Mouse (Mus musculus) embryonic facial prominence, embryonic 11.5 days (tissue): ENCODE results near the gene Grb10. TPM values are rescaled to one million over a fixed set of nuclear protein-coding genes. Genes with fewer than 3 reads are reported as not detected.

Experiments used
- ATAC-seq: fragments of 200-750 bp; cut with Nextera tagmentation; replicated peaks from 2 replicates; pipeline ENCODE4 v1.8.0; 2017; ENCODE audit warnings: low read depth; ENCODE audit not compliant: insufficient number of reproducible peaks, low FRiP score, low TSS enrichment
- DNase-seq: peaks from one replicate; pipeline ENCODE4 v3.0.0-alpha.2; 2015; ENCODE audit warnings: low spot score
- H3K27ac ChIP-seq: fragments of 300-500 bp; sonication (generic); replicated peaks from 2 replicates; pipeline ENCODE4 v1.5.1; 2014; ENCODE audit warnings: mild to moderate bottlenecking, low read depth, low read length, control low read depth
- H3K27me3 ChIP-seq: fragments of 300-500 bp; sonication (generic); 2 replicates; pipeline ENCODE4 v1.6.1; 2014; ENCODE audit warnings: mild to moderate bottlenecking, low read length, moderate library complexity, mixed read lengths; ENCODE audit not compliant: control insufficient read depth, insufficient read depth
- H3K36me3 ChIP-seq: fragments of 300-500 bp; sonication (generic); replicated peaks from 2 replicates; pipeline ENCODE4 v1.6.1; 2014; ENCODE audit warnings: low read depth, mild to moderate bottlenecking, low read length, moderate library complexity, mixed read lengths; ENCODE audit not compliant: control insufficient read depth, insufficient read depth
- H3K4me1 ChIP-seq: fragments of 300-500 bp; sonication (generic); 2 replicates; pipeline ENCODE4 v1.6.1; 2014; ENCODE audit warnings: low read length, mixed read lengths; ENCODE audit not compliant: control insufficient read depth, insufficient read depth
- H3K4me2 ChIP-seq: fragments of 300-500 bp; sonication (generic); 2 replicates; pipeline ENCODE4 v1.6.1; 2014; ENCODE audit warnings: low read depth, mild to moderate bottlenecking, control low read depth, low read length, moderate library complexity
- H3K4me3 ChIP-seq: fragments of 300-500 bp; sonication (generic); 2 replicates; pipeline ENCODE4 v1.5.1; 2014; ENCODE audit warnings: low read depth, low read length, control low read depth
- H3K9ac ChIP-seq: fragments of 300-500 bp; sonication (generic); replicated peaks from 2 replicates; pipeline ENCODE4 v1.6.1; 2014; ENCODE audit warnings: mild to moderate bottlenecking, control low read depth, low read length
- H3K9me3 ChIP-seq: fragments of 300-500 bp; sonication (generic); replicated peaks from 2 replicates; pipeline ENCODE4 v1.6.1; 2016; ENCODE audit warnings: mild to moderate bottlenecking, low read length, inconsistent platforms, mixed read lengths; ENCODE audit not compliant: control insufficient read depth
- WGBS: fragments of 180-500 bp; shearing (Covaris S2); extraction: QIAGEN DNeasy Blood & Tissue Kit; methylation state at CpG from one replicate; pipeline ENCODE4 v1.1.7; 2014; 5-methylcytosine and 5-hydroxymethylcytosine counted together
- polyA plus RNA-seq: library from polyadenylated mRNA; unstranded; fragments of >200 nt; fragmentation: Nextera tagmentation; extraction: Ambion mirVana; gene quantifications from 2 replicates; pipeline ENCODE4 v1.2.1, GENCODE M21; 2014

The Grb10 gene
- polyA plus RNA-seq, 1 experiment from 2014 or later, result 230 TPM

- H3K9ac ChIP-seq, result no peak overlapping the region
- ATAC-seq, result peak; percentile 92
- peaks cover 8% of the 10 kb centered on the region for H3K36me3 ChIP-seq
- 46% methylated on average over 108 of the region's 108 CpGs for WGBS
- peak overlapping the region; percentile 7; the same call in 1 of the 2 replicates for H3K4me3 ChIP-seq
- H3K4me1 ChIP-seq, result no peaks in the 10 kb centered on the region; the same call in 1 of the 2 replicates
- peaks cover 25% of the 10 kb centered on the region for H3K9me3 ChIP-seq
- H3K27ac ChIP-seq, result no peak overlapping the region
- peak; percentile 80 for DNase-seq
- peaks cover 54% of the 10 kb centered on the region for H3K27me3 ChIP-seq
- H3K4me2 ChIP-seq, result peak overlapping the region; percentile 43
These were observed 12.5 kb downstream of the Grb10 start for GRCm38 (mm10) chr11:12025756-12026593.

- ATAC-seq, result peak; percentile 39
- Histone ChIP-seq H3K4me2 (no peak overlapping the region; the same call in 1 of the 2 replicates), H3K36me3 (peaks cover 8% of the 10 kb centered on the region), H3K4me1 (no peaks in the 10 kb centered on the region; the same call in 1 of the 2 replicates), H3K9me3 (peaks cover 25% of the 10 kb centered on the region), H3K27ac (no peak overlapping the region), H3K9ac (no peak overlapping the region), H3K27me3 (peaks cover 54% of the 10 kb centered on the region), H3K4me3 (no peak overlapping the region)
- DNase-seq, result no peak
- 51% methylated on average over 32 of the region's 32 CpGs for WGBS
These were observed 13.1 kb downstream of the Grb10 start for GRCm38 (mm10) chr11:12025392-12025755.

GRCm38 (mm10) chr11:12023051-12023450 is 15.4 kb downstream of the Grb10 start:
- 48% methylated on average over 3 of the region's 3 CpGs for WGBS
- DNase-seq (no peak), ATAC-seq (no peak)
- peaks cover 44% of the 10 kb centered on the region for H3K27me3 ChIP-seq
- H3K4me2 ChIP-seq, result no peak overlapping the region
- no peak overlapping the region for H3K9ac ChIP-seq
- H3K4me1 ChIP-seq, result no peaks in the 10 kb centered on the region; the same call in 1 of the 2 replicates
- H3K27ac ChIP-seq, result no peak overlapping the region
- H3K9me3 ChIP-seq, result peaks cover 21% of the 10 kb centered on the region
- no peak overlapping the region for H3K4me3 ChIP-seq
- H3K36me3 ChIP-seq, result peaks cover 8% of the 10 kb centered on the region

- ATAC-seq, result no peak
- DNase-seq, result no peak
- Histone ChIP-seq H3K27ac (no peak overlapping the region), H3K4me2 (no peak overlapping the region), H3K4me3 (no peak overlapping the region), H3K27me3 (peaks cover 25% of the 10 kb centered on the region), H3K4me1 (no peaks in the 10 kb centered on the region), H3K9ac (no peak overlapping the region), H3K36me3 (no peaks in the 10 kb centered on the region; the same call in 1 of the 2 replicates), H3K9me3 (no peaks in the 10 kb centered on the region)
- 88% methylated on average over 1 of the region's 1 CpGs for WGBS
These were observed 18.8 kb downstream of the Grb10 start for GRCm38 (mm10) chr11:12019651-12020050.

- no peak overlapping the region for H3K4me2 ChIP-seq
- H3K27ac ChIP-seq, result no peak overlapping the region
- no peak overlapping the region for H3K9ac ChIP-seq
- 84% methylated on average over 4 of the region's 4 CpGs for WGBS
- ATAC-seq (no peak), DNase-seq (no peak)
- H3K4me1 ChIP-seq, result no peaks in the 10 kb centered on the region
- peaks cover 23% of the 10 kb centered on the region for H3K27me3 ChIP-seq
- H3K4me3 ChIP-seq, result no peak overlapping the region
- no peaks in the 10 kb centered on the region; the same call in 1 of the 2 replicates for H3K36me3 ChIP-seq
- H3K9me3 ChIP-seq, result no peaks in the 10 kb centered on the region
These were observed 19.9 kb downstream of the Grb10 start for GRCm38 (mm10) chr11:12018604-12019003.

GRCm38 (mm10) chr11:12010084-12010483 is 28.4 kb downstream of the Grb10 start:
- WGBS, result 82% methylated on average over 3 of the region's 3 CpGs
- H3K27ac ChIP-seq, result no peak overlapping the region
- H3K4me2 ChIP-seq, result no peak overlapping the region
- H3K27me3 ChIP-seq, result no peaks in the 10 kb centered on the region
- DNase-seq (no peak), ATAC-seq (no peak)
- no peaks in the 10 kb centered on the region for H3K36me3 ChIP-seq
- H3K4me3 ChIP-seq, result no peak overlapping the region
- no peaks in the 10 kb centered on the region for H3K4me1 ChIP-seq
- H3K9me3 ChIP-seq, result no peaks in the 10 kb centered on the region
- no peak overlapping the region for H3K9ac ChIP-seq

GRCm38 (mm10) chr11:12000293-12000910 is 38.1 kb downstream of the Grb10 start:
- H3K36me3 ChIP-seq, result no peaks in the 10 kb centered on the region
- WGBS, result 43% methylated on average over 4 of the region's 4 CpGs
- no peak for ATAC-seq
- no peaks in the 10 kb centered on the region for H3K9me3 ChIP-seq
- H3K27me3 ChIP-seq, result no peaks in the 10 kb centered on the region
- no peak for DNase-seq
- no peak overlapping the region for H3K4me3 ChIP-seq
- no peak overlapping the region for H3K9ac ChIP-seq
- no peaks in the 10 kb centered on the region for H3K4me1 ChIP-seq
- no peak overlapping the region for H3K4me2 ChIP-seq
- H3K27ac ChIP-seq, result no peak overlapping the region

GRCm38 (mm10) chr11:11998881-11999280 is 39.6 kb downstream of the Grb10 start:
- no peak for DNase-seq
- Histone ChIP-seq H3K27me3 (no peaks in the 10 kb centered on the region), H3K9me3 (no peaks in the 10 kb centered on the region), H3K4me1 (no peaks in the 10 kb centered on the region), H3K27ac (no peak overlapping the region), H3K36me3 (no peaks in the 10 kb centered on the region), H3K4me3 (no peak overlapping the region), H3K9ac (no peak overlapping the region), H3K4me2 (no peak overlapping the region)
- ATAC-seq, result no peak
- WGBS, result 81% methylated on average over 3 of the region's 3 CpGs
